Mouse (Mus musculus): Measurements from ENCODE around the gene Atg2b.

The Atg2b gene

DNA sequence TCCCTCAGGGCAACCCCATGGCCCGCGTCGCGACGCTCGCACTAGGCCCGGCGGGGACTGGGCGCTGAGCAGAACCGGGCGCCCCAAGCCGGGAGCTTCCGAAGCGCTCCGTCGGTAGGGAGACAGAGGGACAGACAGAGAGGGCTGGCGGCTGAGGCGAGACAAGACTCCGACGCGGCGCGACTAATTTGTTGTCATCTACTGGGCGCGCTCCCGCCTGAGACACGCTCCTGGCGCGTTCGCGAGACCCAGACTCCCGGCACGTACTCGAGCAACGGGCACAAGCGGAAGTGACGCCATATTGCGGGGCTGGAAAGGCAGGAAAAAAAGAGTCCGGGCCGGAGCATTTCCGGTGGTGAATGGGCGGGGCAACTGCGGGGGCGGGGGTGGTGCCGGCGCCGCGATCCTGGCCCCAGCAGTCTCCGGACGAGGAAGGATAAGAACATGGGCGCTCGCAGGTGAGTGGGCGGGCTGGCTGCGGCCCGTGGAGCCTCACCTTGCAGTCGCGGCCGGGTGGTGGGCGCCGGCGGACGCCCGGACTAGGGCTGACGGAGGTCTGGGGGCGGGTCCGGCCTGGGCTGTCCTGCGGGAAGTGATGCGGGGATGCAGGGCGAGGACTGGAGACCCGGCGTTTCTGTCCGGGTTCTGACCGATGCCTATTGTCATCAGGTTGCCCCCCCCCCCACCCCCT is at the start of gene Atg2b:
Atg2b (minus strand) TSS at position 211 of the 691 bp plus-strand sequence.
- DNase-seq (ENCODE audit: low read depth in 1 of 2, low spot score in 2 of 2) = peak; percentile 88 to 92

DNA sequence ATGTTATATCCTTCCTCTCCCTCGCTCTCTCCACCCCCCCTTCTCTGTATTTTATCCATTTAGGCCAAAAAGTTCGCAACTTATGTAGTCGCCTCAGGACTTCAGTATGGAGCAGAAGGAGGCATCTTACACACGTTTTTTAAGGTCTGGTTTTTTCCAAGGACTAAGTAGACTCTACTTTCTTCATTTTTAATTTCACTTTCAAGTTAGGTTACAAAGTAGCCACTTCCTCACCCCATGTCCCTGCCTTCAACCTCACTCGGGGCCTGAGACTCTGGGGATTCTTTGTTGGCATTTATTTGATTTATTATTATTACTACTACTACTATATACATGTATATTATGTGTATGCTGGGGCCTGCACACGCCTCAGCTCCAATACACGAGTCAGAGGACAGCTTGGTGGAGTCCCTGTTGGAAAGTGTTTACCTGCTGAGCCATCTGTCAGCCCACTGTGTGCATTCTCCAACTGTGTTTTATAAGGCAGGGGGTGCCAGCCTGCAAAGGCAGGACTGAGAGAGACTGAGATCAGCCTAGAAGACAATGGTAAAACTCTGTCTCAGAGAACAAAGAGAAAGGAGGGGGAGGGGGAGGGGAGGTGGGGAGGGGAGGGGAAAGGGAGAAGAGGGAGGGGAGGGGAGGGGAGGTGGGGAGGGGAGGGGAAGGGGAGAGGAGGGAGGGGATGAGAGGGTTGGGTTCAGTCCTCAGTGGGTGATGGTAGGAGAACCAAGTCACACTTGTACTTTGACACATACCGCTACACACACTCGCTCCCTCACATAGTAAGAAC is 48.6 kb upstream of the Atg2b start:
- no peak for DNase-seq (ENCODE audit: low read depth in 1 of 2, low spot score in 2 of 2)

DNA sequence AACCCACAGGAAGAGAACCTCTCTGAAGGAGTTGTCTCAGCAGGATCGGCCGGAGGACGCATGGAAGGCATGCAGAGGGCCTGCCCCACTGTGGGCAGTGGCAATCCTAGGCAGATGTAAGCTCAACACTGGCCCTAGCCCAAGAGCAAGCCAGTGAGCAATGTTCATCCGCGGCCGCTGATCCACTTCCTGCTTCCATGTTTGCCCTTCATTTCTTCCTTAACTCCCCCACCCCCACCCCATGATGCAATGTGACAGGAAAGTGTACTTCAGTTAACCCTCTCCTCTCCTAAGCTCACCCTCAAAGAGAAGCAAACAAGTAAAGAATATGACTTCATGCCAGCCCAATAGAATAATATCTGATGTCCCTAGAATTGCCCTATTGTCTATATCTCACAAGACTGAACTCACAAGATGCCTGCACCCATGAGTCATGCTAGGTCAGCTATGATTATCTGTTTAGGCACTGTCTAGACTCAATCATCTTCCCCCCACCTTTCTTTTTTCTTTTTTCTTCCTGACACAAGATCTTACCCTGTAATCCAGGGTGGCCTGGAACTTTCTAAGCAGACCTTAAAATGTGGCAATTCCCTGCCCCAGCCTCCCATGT is 45.9 kb upstream of the Atg2b start:
- no peak for DNase-seq (ENCODE audit: low read depth in 1 of 2, low spot score in 2 of 2)

DNA sequence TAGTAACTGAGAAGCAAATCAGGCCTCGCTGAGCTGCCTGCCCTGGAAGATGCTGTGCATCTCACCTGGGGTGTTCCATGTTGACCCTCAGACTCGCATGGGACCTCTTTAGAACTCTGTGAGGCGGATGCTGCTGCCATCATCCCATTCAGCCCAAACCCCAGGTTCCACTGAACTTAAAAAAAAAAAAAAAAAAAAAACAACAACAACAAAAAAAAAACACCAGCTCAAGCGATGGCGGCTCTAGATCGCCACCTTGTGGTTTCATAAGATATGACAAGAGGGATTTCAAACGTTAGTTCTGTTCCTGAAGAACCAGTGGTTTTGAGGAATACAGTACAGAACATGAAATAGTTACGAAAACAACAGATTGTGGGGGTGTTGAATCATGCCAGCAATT is 43.0 kb upstream of the Atg2b start:
- DNase-seq (ENCODE audit: low read depth in 1 of 2, low spot score in 2 of 2) = no peak

DNA sequence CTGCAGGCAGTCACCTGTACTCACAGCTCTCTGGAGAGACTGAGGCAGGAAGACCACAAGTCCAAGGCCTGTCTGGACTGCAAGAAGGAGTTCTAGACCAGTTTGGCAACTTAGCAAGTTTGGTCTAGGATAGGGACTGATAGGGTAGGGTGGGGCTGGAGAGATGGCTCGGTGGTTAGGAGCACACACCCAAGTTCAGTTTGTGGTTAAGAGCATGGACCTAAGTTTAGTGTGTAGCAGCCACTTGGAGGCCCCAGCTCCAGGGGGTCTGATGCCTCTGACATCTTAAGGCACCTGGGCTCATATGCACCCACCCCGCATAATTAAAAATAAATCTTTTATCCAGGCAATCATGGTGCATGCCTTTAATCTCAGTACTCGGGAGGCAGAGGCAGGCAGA is 42.3 kb upstream of the Atg2b start:
- no peak for DNase-seq (ENCODE audit: low read depth in 1 of 2, low spot score in 2 of 2)

DNA sequence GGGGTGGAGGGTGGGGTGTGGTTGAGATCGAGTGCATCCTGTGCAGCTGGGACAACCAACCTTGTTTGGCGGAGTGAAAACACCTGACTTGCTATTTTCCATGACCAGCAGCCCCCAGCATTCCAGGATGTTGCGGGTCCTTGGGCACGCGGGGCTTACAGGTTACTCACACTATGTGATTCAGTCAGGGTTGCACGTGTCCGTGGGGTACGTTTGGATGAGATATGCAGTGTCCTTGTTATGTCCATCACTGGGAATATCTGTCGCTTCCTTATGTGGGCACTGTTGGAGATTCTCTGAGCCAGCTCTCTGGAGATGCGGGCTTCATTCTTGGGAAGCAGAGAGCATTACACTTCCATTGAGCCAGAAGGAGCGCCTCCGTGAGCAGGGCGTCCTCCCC is 40.7 kb upstream of the Atg2b start:
- DNase-seq (ENCODE audit: low read depth in 1 of 2, low spot score in 2 of 2) = no peak

DNA sequence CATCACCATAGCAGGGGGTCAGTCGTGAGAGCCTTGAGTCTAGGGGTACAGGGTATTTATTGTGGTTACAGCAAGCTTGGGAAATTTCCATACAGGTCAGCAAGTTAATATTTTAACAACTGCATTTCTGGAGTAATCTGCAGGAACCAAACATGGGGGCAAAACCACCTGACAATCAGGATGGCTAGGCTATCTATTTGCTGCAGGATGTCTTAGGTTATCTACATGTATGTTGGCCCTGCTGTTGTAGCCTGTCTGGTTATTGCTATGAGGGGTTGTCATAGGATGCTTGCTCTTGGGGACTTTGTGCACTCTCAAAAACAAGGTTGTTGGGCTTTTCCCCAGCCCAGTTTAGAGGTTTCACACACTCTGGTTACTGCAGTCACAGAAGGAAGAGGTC is 39.6 kb upstream of the Atg2b start:
- no peak for DNase-seq (ENCODE audit: low read depth in 1 of 2, low spot score in 2 of 2)

DNA sequence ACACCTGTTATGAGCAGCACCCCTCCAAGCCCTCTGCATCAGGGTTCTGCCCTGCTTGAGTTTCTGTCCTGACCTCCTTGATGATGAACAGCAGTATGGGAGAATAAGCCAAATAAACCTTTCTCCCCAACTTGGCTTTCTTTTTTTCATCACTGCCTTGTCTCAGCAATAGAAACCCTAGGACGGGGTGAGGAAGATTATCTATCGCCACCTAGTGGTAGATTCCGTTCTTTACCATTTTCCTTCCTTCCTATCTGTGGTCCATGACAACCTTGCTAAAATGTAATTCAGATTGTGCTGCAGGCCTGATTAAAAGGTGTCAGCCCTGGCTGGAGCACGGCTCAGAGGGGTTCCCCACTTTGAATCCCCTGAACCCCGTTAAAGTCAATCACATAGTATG is 37.6 kb upstream of the Atg2b start:
- DNase-seq (ENCODE audit: low read depth in 1 of 2, low spot score in 2 of 2) = no peak

DNA sequence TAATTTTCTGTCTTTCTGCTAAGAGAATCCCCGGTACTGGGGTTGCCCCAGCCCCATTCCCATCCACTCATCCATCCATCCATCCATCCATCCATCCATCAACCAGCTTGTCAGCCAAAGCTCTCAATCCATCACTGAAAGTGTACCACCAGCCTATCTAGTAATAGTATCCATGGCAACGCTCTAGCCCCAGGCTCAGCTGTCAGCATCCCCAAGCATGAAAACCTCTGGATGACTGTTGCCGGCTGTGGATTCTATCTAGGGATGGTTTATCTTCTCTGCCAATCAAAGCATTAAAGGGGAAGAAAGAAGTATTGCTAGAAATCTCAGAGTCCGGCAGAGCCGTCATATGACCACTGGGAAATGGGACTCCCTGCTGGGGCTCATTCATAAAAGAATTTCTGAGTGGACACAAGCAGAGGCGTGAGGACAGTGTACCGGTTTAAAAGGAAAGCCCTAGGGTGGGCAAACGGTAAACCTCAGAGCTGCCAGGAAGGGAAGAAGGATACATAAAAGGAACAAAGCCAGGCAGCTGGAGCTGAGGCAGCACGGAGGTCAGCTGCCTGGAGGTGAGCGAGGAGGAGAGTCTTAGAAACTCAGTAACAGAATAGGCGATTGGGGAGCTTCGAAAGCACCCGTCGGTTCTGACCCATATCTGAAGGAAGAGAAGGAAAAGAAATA is 36.6 kb upstream of the Atg2b start:
- DNase-seq (ENCODE audit: low read depth in 1 of 2, low spot score in 2 of 2) = no peak

DNA sequence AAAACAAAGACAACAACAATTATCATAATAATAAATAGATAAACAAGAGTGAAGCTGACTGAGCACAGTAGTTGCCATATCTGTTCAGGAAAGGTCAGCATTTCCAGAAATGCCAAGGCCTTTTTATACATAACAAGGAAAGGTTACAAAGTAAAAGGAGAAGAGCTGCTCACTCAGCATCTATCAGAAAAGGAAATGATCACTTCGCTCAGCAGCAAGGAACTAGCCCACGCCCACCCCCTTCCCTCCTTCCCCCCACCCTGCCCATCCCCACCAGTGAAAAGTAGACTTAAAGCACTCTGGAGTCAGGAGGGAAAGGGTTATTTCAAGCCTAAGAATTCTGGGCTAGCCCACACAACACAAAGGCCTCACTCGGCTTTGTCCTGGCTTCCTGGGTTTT is 35.2 kb upstream of the Atg2b start:
- no peak for DNase-seq (ENCODE audit: low read depth in 1 of 2, low spot score in 2 of 2)

DNA sequence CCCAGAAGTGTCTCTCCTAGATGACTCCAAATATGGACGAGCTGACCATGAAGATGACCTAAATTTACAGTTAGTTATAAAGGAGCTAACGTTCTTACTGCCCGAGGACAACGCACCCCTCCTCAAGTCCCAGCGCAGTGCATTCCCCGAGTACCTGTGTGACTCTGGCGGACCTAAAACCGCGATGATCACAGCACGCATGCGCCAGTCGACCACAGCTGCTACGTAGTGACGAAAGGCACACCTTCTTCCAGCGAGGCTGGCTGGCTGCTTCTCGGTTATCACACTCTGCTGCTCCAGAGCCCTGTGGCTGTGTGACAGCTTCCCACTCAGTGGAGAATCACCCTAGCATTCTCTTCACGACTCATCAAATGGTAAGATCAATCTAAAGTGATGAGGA is 33.6 kb upstream of the Atg2b start:
- DNase-seq (ENCODE audit: low read depth in 1 of 2, low spot score in 2 of 2) = no peak

DNA sequence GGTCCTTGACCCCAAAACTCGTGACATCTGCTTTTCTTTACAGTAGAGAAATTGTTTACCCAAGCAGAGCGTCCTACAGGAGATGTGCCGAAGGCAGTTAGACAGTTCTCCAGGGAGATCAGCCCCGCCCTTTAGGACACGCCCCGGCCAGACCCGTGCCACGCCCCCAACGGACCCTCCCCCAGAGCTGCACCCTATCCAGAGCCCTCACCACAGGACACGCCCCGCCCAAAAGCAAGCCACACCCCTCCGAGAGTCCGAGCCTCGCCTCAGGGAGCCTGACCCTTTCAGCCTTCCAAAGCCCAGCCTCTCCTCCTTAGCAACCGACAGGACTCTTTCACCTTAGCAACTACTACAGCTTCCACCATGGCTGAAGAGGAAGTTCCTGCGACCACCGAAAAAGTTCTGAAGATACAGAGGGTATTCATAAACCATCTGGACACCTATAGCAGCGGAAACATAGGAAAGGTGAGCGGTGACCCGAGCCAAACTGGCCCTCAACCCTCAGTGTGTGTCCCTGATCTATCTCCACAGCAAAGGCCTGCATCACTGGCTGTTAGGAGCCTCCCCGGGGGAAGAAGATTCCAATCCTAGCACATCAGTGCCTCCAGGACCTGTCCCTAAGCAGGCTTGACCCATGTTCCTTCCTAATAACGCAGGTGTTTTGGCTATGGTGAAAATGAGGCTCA is 20.9 kb upstream of the Atg2b start, which contains the start of gene Ak7:
Ak7 (plus strand) TSS at position 178 of the 689 bp plus-strand sequence.
- DNase-seq (ENCODE audit: low read depth in 1 of 2, low spot score in 2 of 2) = peak; percentile 6 to 33

DNA sequence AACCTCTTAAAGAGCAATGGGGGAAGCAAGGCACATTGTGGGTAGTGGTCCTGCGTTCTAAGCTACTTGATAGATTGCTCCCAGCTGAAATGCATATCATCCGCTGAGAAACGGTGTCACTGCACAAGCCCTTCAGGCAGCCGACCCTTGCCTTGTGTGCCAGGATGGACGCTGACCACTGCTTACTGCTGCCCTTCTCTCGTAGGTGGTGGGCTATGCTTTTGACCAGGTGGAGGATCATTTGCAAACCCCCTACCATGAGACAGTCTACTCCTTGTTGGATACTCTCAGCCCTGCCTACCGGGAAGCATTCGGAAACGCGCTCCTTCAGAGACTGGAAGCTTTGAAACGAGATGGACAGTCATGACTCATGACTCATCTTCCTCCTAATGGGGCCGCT is 15.4 kb upstream of the Atg2b start:
- DNase-seq (ENCODE audit: low read depth in 1 of 2, low spot score in 2 of 2) = no peak

DNA sequence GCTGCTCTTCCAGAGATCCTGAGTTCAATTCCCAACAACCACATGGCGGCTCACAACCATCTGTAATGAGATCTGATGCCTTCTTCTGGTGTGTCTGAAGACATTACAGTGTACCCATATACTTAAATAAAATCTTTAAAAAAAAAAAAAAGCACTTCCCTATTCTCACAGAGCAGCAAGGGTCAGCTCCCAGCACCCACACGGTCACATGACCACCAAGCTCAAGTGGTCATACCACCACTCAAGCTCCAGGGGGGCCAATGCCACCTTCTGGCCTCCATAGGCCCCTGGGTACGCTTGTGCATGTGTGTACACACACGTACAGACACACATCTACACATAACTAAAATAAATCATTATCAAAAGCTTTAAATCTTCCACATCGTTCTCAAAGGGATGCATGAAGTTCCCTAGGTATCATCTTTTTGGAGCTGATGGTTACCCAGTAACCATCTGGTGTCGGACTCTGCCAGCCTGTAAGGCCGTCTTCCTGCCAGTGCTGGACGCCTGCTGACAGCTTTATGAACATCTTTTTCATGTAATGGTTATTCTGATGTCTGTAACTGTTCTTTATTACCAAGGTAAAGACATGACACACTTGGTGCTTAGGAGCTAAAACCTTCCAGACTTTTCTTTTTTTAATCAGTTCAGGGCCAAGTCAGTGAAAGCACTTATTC is 12.2 kb upstream of the Atg2b start:
- DNase-seq (ENCODE audit: low read depth in 1 of 2, low spot score in 2 of 2) = no peak

DNA sequence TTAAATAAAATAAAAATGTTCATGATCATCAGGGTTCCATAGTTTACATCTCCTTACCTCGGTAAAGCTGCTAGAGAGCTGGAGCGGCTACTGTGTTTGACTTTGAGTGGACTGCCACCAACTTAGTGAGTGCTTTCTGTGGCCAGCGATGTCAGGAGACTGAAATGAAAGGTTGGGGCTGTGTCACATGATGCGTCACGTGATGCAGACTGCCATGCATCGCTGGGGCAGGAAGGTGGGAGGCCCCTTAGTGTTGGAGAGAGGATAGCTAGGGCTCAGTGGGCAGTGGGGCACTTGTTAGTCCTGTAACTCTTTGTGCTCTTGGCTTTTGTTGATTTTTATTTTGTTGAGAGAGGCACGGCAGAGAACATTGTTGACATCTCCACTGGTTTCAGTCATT is 10.8 kb upstream of the Atg2b start:
- DNase-seq (ENCODE audit: low read depth in 1 of 2, low spot score in 2 of 2) = no peak

DNA sequence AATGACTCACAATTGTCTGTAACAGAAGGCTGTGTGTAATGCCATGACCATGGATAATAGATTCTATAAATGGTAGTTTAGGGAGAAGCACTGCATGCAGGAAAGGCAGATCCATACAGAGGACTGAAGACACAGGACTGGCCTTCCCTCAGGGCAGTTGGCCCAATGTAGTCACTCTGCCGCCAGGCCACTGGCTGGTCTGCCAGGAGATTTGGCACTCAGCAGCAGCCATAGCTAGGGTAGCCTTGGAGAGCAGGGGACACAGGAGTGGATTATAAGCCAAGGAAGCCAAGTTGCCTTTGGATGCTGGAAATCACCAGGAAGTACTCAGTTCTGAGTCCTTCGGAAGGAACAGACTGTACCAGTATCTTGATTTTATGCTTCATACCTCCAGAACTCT is 9.0 kb upstream of the Atg2b start:
- DNase-seq (ENCODE audit: low read depth in 1 of 2, low spot score in 2 of 2) = no peak

DNA sequence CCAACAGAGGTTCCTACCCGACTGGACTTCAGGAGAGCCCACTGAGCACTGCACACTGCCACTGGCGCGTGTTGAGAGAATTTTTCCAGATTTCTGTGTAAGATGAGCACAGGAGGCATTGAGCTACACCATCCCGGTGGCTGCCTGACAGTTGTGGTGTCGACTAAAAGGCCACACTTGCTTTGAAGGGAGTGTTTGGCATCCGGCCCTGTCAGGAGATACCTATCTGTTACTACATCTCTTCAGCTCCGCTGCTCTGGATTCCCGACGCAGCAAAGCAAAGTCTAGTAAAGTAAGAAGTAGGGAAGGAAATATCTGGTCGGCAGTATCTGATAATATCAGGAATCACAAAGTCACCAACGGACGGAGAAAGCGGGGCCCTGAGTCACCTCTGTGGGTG is 4.4 kb upstream of the Atg2b start:
- DNase-seq (ENCODE audit: low read depth in 1 of 2, low spot score in 2 of 2) = no peak

DNA sequence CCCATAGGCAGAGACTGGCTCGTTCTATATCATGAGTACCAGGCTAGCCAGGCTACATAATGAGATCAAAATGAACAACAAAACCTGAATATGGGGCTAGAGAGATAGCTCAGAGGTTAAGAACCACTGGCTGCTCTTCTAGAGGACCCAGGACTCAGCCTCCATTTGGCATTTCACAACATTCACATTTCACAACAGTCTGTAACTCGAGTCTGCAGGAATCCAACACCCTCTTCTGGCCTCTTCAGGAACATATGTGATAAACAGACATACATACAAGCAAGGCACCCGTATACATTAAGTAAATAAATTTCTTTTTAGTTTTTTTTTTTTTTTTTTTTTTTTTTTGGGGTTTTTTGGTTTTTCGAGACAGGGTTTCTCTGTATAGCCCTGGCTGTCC is 3.5 kb upstream of the Atg2b start:
- DNase-seq (ENCODE audit: low read depth in 1 of 2, low spot score in 2 of 2) = peak in 1 of 2 experiments; percentile 8

DNA sequence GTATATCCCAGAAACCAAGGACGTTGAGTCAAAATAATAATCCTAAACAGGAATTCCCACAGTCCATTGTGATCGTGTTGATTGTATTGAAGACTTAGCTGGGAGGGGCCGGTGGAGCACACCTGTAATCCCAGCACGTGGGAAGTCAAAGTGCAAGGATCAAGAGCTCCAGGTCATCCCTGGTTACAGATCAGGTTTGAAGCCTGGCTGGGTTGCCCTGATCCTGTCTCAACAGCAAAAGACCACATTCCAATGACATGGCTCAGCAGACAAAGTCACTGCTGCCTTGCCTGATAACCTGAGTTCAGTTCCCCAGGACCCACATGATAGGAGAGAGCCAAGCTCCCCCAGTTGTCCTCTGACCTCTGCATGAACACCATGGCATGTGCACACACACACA is 2.4 kb upstream of the Atg2b start:
- DNase-seq (ENCODE audit: low read depth in 1 of 2, low spot score in 2 of 2) = no peak

DNA sequence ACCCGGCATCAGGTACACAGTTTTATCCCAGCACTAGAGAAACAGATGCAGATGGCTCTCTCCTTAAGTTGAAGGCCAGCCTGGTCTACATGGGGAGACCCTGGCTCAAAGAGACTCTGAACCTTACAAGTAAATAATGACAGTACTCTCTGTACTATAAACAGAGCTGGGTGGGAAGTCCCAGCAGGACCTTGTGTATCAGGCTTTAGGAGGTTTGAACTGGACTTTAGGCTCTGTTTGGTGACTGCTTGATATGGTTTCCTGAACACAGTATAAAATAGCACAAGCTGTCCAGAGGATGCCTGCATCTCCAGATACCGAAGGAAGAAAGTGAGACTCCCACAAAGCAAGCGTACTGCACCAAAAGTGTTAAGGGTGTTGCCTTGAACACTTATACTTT is 1.8 kb upstream of the Atg2b start:
- DNase-seq (ENCODE audit: low read depth in 1 of 2, low spot score in 2 of 2) = no peak

All from monocyte, adult 2 months (primary cell).